Comparison of ENCODE assay signal across 8 mouse cellular contexts in genomic region chr3:108840000-108840715, GRCm38 (mm10). TPM values are rescaled to one million over a fixed set of nuclear protein-coding genes. Genes with fewer than 3 reads are reported as not detected.
A peak's percentile ranks its signal among the peaks of the same experiment; 100 is the strongest.
DNase-seq lines count a peak whose midpoint lies in the region; ATAC-seq and TF ChIP-seq lines count a peak whose summit lies in the region.

TSS of gene Stxbp3 (minus strand) at chr3:108840526.

- no peaks in the 10 kb centered on the region for H3K9me3 ChIP-seq in erythroblast, embryonic 14.5 days (ENCODE audit: control insufficient read depth, low read length)
- no peaks in the 10 kb centered on the region for H3K9me3 ChIP-seq in heart, embryonic 11.5 days (replicated peaks; ENCODE audit: control insufficient read depth, low read length)
- H3K9me3 ChIP-seq in kidney, embryonic 16.5 days (ENCODE audit: low read length) = no peaks in the 10 kb centered on the region

- peaks cover 39% of the 10 kb centered on the region for H3K79me3 ChIP-seq in C2C12 (ENCODE audit: low read depth)

- H3K27me3 ChIP-seq in C2C12 (ENCODE audit: control insufficient read depth, insufficient read depth, insufficient read length) = no peaks in the 10 kb centered on the region
- peaks cover 7% of the 10 kb centered on the region for H3K27me3 ChIP-seq in erythroblast, embryonic 14.5 days (ENCODE audit: control insufficient read depth)
- H3K27me3 ChIP-seq in heart, embryonic 11.5 days (ENCODE audit: control insufficient read depth, insufficient read depth, low read length) = no peaks in the 10 kb centered on the region
- H3K27me3 ChIP-seq in kidney, embryonic 16.5 days (ENCODE audit: insufficient read depth, low read length) = no peaks in the 10 kb centered on the region
- no peaks in the 10 kb centered on the region for H3K27me3 ChIP-seq in liver, adult 2 months (ENCODE audit: control insufficient read depth, insufficient read depth, low read length)
- no peaks in the 10 kb centered on the region for H3K27me3 ChIP-seq in myocyte (ENCODE audit: control insufficient read depth, insufficient read depth, insufficient read length)
- H3K27me3 ChIP-seq in splenic B cell, adult 2 months (ENCODE audit: control insufficient read depth, insufficient read depth, low read length, poor library complexity, severe bottlenecking) = no peaks in the 10 kb centered on the region

- peaks cover 48% of the 10 kb centered on the region for H3K79me2 ChIP-seq in C2C12 (ENCODE audit: control insufficient read depth, insufficient read depth)
- peaks cover 14% of the 10 kb centered on the region; the same call in 1 of the 2 replicates for H3K79me2 ChIP-seq in liver, adult 2 months (ENCODE audit: control insufficient read depth, insufficient read depth, low read length)
- H3K79me2 ChIP-seq in myocyte (ENCODE audit: control insufficient read depth, insufficient read depth) = peaks cover 46% of the 10 kb centered on the region

- H3K36me3 ChIP-seq in C2C12 (ENCODE audit: control insufficient read depth, insufficient read depth) (peaks cover 10% of the 10 kb centered on the region), myocyte (ENCODE audit: control insufficient read depth, insufficient read depth) (no peaks in the 10 kb centered on the region)
- peaks cover 12% of the 10 kb centered on the region for H3K36me3 ChIP-seq in erythroblast, embryonic 14.5 days (ENCODE audit: control insufficient read depth)
- no peaks in the 10 kb centered on the region; the same call in 1 of the 2 replicates for H3K36me3 ChIP-seq in heart, embryonic 11.5 days (ENCODE audit: control insufficient read depth, insufficient read depth, low read length)
- H3K36me3 ChIP-seq in kidney, embryonic 16.5 days (ENCODE audit: insufficient read depth, low read length) = peaks cover 3% of the 10 kb centered on the region; the same call in 1 of the 2 replicates
- H3K36me3 ChIP-seq in liver, adult 2 months (ENCODE audit: control insufficient read depth, insufficient read depth, low read length) = no peaks in the 10 kb centered on the region; the same call in 1 of the 2 replicates
- H3K36me3 ChIP-seq in splenic B cell, adult 2 months (ENCODE audit: control insufficient read depth, insufficient read depth, low read length, poor library complexity, severe bottlenecking) = no peaks in the 10 kb centered on the region

- H3ac ChIP-seq in C2C12 (ENCODE audit: control insufficient read depth, insufficient read length, low read depth) (peak within 1 kb of the TSS; percentile 97), myocyte (ENCODE audit: control insufficient read depth, insufficient read length) (peak within 1 kb of the TSS; percentile 23)

- TF ChIP-seq CTCF in C2C12 (IDR thresholded peaks at IDR 0.05; ENCODE audit: control insufficient read depth, insufficient read depth, insufficient read length) = peak; percentile 83
- TF ChIP-seq CTCF in brain, embryonic 14.5 days (IDR thresholded peaks at IDR 0.05; ENCODE audit: borderline replicate concordance, extremely low read depth, insufficient read depth, insufficient read length) = peak; percentile 94
- peak; percentile 93 for TF ChIP-seq CTCF in liver, adult 2 months (IDR thresholded peaks at IDR 0.05; ENCODE audit: low read depth, low read length)

- H3K4me2 ChIP-seq in heart, embryonic 11.5 days = peak within 1 kb of the TSS; percentile 62
- H3K4me2 ChIP-seq in kidney, embryonic 16.5 days (replicated peaks; ENCODE audit: low read depth, low read length) = peak within 1 kb of the TSS; percentile 68
- peak within 1 kb of the TSS; percentile 81 for H3K4me2 ChIP-seq in myocyte (ENCODE audit: low read depth)

- H3K4me3 ChIP-seq in C2C12 (ENCODE audit: insufficient read depth, poor library complexity, severe bottlenecking) = peak within 1 kb of the TSS; percentile 59
- H3K4me3 ChIP-seq in erythroblast, embryonic 14.5 days (replicated peaks) = peak within 1 kb of the TSS; percentile 88
- peak within 1 kb of the TSS; percentile 84 for H3K4me3 ChIP-seq in heart, embryonic 11.5 days (ENCODE audit: low read depth, low read length)
- peak within 1 kb of the TSS; percentile 78 for H3K4me3 ChIP-seq in kidney, embryonic 16.5 days (ENCODE audit: low read length)
- H3K4me3 ChIP-seq in liver, adult 2 months (ENCODE audit: insufficient read depth, low read depth, low read length) = peak within 1 kb of the TSS; percentile 73
- H3K4me3 ChIP-seq in myocyte = peak within 1 kb of the TSS; percentile 83

- peak; percentile 40; the same call in 1 of the 2 replicates for TF ChIP-seq POLR2A in brain, embryonic 14.5 days (IDR thresholded peaks at IDR 0.05; ENCODE audit: borderline replicate concordance, extremely low read depth, insufficient read depth, insufficient read length, poor library complexity, severe bottlenecking)
- TF ChIP-seq POLR2A in liver, adult 2 months (IDR thresholded peaks at IDR 0.05; ENCODE audit: extremely low read depth, insufficient read depth, low read length) = peak; percentile 66; the same call in 1 of the 2 replicates
- TF ChIP-seq POLR2A in myocyte (IDR thresholded peaks at IDR 0.05; ENCODE audit: insufficient read length, low read depth) = peak; percentile 87

- peak; percentile 98 for ATAC-seq in heart, embryonic 11.5 days (replicated peaks; ENCODE audit: insufficient number of reproducible peaks, low FRiP score, low TSS enrichment)
- peak; percentile 97 for ATAC-seq in kidney, embryonic 16.5 days (ENCODE audit: low FRiP score, low TSS enrichment)

- peak within 1 kb of the TSS; percentile 83 for H3K9ac ChIP-seq in heart, embryonic 11.5 days (ENCODE audit: low read depth, low read length)
- peak within 1 kb of the TSS; percentile 80 for H3K9ac ChIP-seq in kidney, embryonic 16.5 days (replicated peaks; ENCODE audit: low read length)
- peak within 1 kb of the TSS; percentile 76 for H3K9ac ChIP-seq in liver, adult 2 months (ENCODE audit: low read depth, low read length)

- peak; percentile 98 for DNase-seq in brain, embryonic 14.5 days (ENCODE audit: low read depth)
- peak; percentile 89 for DNase-seq in liver, adult 2 months (ENCODE audit: extremely low read depth, low read depth, low spot score)
- peak; percentile 98 for DNase-seq in splenic B cell, adult 2 months (ENCODE audit: low read depth, low spot score)

- peak within 1 kb of the TSS; percentile 88 for H3K27ac ChIP-seq in heart, embryonic 11.5 days (ENCODE audit: low read depth, low read length)
- H3K27ac ChIP-seq in kidney, embryonic 16.5 days (ENCODE audit: low read length) = peak within 1 kb of the TSS; percentile 89
- H3K27ac ChIP-seq in liver, adult 2 months (replicated peaks; ENCODE audit: insufficient read depth, low read depth, low read length) = peak within 1 kb of the TSS; percentile 80

- H3K4me1 ChIP-seq in erythroblast, embryonic 14.5 days (ENCODE audit: control insufficient read depth) = peaks cover 34% of the 10 kb centered on the region
- peaks cover 2% of the 10 kb centered on the region; the same call in 1 of the 2 replicates for H3K4me1 ChIP-seq in heart, embryonic 11.5 days (ENCODE audit: control insufficient read depth, insufficient read depth, low read length)
- peaks cover 20% of the 10 kb centered on the region for H3K4me1 ChIP-seq in kidney, embryonic 16.5 days (ENCODE audit: insufficient read depth, low read length)
- H3K4me1 ChIP-seq in liver, adult 2 months (ENCODE audit: control insufficient read depth, insufficient read depth, low read length) = peaks cover 4% of the 10 kb centered on the region; the same call in 1 of the 2 replicates

- 1% methylated on average over 56 of the region's 56 CpGs for WGBS in heart, embryonic 11.5 days (ENCODE audit: insufficient replicate concordance)
- under 1% methylated on average over 55 of the region's 56 CpGs for WGBS in kidney, embryonic 16.5 days
- under 1% methylated on average over 56 of the region's 56 CpGs for WGBS in liver, adult 2 months

TF ChIP-seq in C2C12, 6 proteins besides CTCF, POLR2A, EP300 and RAD21:
- TF ChIP-seq MYOG (IDR thresholded peaks at IDR 0.05; ENCODE audit: control insufficient read depth, extremely low read depth, insufficient read length) (no peak), FOSL1 (IDR thresholded peaks at IDR 0.05; ENCODE audit: insufficient read depth, low read length, poor library complexity, severe bottlenecking) (no peak), USF1 (IDR thresholded peaks at IDR 0.05; ENCODE audit: low read depth) (no peak), CEBPB (IDR thresholded peaks at IDR 0.05; ENCODE audit: low read depth) (no peak), MAX (IDR thresholded peaks at IDR 0.05) (no peak), MYOD1 (IDR thresholded peaks at IDR 0.05; ENCODE audit: control insufficient read depth, insufficient read length, low read depth) (no peak)

TF ChIP-seq in myocyte, 11 proteins besides CTCF, POLR2A, EP300 and RAD21:
- TF ChIP-seq SRF (IDR thresholded peaks at IDR 0.05; ENCODE audit: control insufficient read depth, insufficient read length, low read depth) (peak; percentile 79), MYOG (IDR thresholded peaks at IDR 0.05; ENCODE audit: control insufficient read depth in 1 of 3, insufficient read depth in 1 of 3, insufficient read length in 2 of 3, low read depth in 2 of 3) (no peak), USF1 (IDR thresholded peaks at IDR 0.05; ENCODE audit: low read depth) (no peak), REST (IDR thresholded peaks at IDR 0.05; ENCODE audit: insufficient read depth, insufficient read length) (peak; percentile 9), MYOD1 (IDR thresholded peaks at IDR 0.05; ENCODE audit: control insufficient read depth in 1 of 3, insufficient read length in 2 of 3, low read depth in 2 of 3) (peak in 1 of 3 experiments; percentile 42), POLR2AphosphoS2 (IDR thresholded peaks at IDR 0.05; ENCODE audit: insufficient read length, low read depth) (peak; percentile 89), E2F4 (IDR thresholded peaks at IDR 0.05; ENCODE audit: insufficient read depth) (no peak)

RNA-seq across cellular contexts. Expression of gene Stxbp3, which starts in this region (rescaled TPM):
- polyA plus RNA-seq in C2C12 (2012; fragmentation: generic; extraction: Trizol) (12.3 TPM), myocyte (2012; fragmentation: generic; extraction: Trizol) (11.9 TPM)
- polyA plus RNA-seq in brain, embryonic 14.5 days (2012; rRNA removed) = 9.9 and 11.8 TPM in 2 replicates
- polyA plus RNA-seq in erythroblast, embryonic 14.5 days (2012) = 0.14 and 0.74 TPM in 2 replicates
- 27.8 and 29.2 TPM in 2 replicates for polyA plus RNA-seq in heart, embryonic 11.5 days (2014; fragmentation: Nextera tagmentation; extraction: Ambion mirVana)
- 32.6 and 38.8 TPM in 2 replicates for polyA plus RNA-seq in kidney, embryonic 16.5 days (2015; fragmentation: Nextera tagmentation; extraction: Ambion mirVana)
- 28.9 and 34.3 TPM in 2 replicates for total RNA-seq in liver, adult 2 months (2014; rRNA removed)
- 6.0 and 6.7 TPM in 2 replicates for polyA plus RNA-seq in liver, adult 2 months (2012; rRNA removed)

Comparison
In these comparisons a context has a peak if more than half of its experiments do, and no peak if none do; other contexts are left out.
1. Peak in every context shown above with its lines: DNase-seq, ATAC-seq, H3K4me3 ChIP-seq and H3K27ac ChIP-seq.